Mouse (Mus musculus) megakaryocyte, embryonic 14.5 days (primary cell): ENCODE measurements at regions not wholly inside any gene's neighbourhood (a gene's known extent, or its start where the extent isn't known, plus 50 kb on each side); places are given as distances from the start of the nearest gene placed in this dataset.

ENCODE experiments used
- FLI1 ChIP-seq: IDR thresholded peaks from 2 replicates; pipeline ENCODE4 v1.6.1; 2012; ENCODE audit warnings: low read length, inconsistent platforms, mixed read lengths
- GATA1 ChIP-seq: IDR thresholded peaks from 3 replicates; pipeline ENCODE4 v1.6.1; 2012; ENCODE audit warnings: mixed read lengths, low read length, inconsistent platforms, borderline replicate concordance

DNA sequence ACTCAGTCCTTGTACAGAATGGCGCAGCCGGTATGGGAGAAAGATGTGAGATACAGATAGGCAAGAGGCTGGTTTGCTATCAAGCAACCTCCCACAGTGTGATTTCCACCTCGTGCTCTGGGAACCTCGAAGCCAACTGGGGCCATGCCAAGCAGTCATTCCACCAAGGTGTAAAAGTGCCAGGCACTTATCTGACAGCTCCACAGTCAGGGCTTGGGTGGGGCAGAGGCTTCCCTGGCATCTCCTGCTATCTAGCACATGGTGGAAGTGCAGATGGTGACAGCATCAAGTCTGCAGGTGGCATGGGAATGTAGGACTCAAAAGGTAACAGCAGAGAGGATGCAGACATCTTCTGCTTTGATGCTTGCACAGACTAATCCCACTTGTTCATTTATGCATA is 116.7 kb upstream of the Sh3bp4 start:
- TF ChIP-seq GATA1 (no peak), FLI1 (no peak)
